Mouse (Mus musculus) CD4-positive helper T cell, adult 2 months (primary cell): ENCODE data around the gene Med4.

ENCODE experiments used
- DNase-seq: peaks from one replicate; pipeline ENCODE4 v3.0.0-alpha.2; 2012; ENCODE audit warnings: low read depth, missing footprints, low spot score

Gene Med4

GRCm38 (mm10) chr14:73509765-73510423 lies at the start of gene Med4:
Med4 (plus strand) TSS chr14:73510025.
- DNase-seq = peak; percentile 93

- no peak for DNase-seq
Observed at GRCm38 (mm10) chr14:73460514-73461134, 49.2 kb upstream of the Med4 start.

GRCm38 (mm10) chr14:73462211-73462610 lies 47.6 kb upstream of the Med4 start:
- no peak for DNase-seq

GRCm38 (mm10) chr14:73467697-73468096 lies 42.1 kb upstream of the Med4 start:
- DNase-seq = no peak

- no peak for DNase-seq
Observed at GRCm38 (mm10) chr14:73469506-73469905, 40.3 kb upstream of the Med4 start.

- DNase-seq = no peak
Observed at GRCm38 (mm10) chr14:73470593-73470992, 39.2 kb upstream of the Med4 start.

GRCm38 (mm10) chr14:73472205-73472604 lies 37.6 kb upstream of the Med4 start:
- DNase-seq = no peak

GRCm38 (mm10) chr14:73473670-73474460 lies 36.0 kb upstream of the Med4 start:
- DNase-seq = no peak

GRCm38 (mm10) chr14:73474636-73475093 lies 35.2 kb upstream of the Med4 start:
- peak; percentile 71 for DNase-seq

- DNase-seq = no peak
Observed at GRCm38 (mm10) chr14:73475506-73475905, 34.3 kb upstream of the Med4 start.

GRCm38 (mm10) chr14:73476361-73476934 lies 33.4 kb upstream of the Med4 start:
- peak; percentile 63 for DNase-seq

- no peak for DNase-seq
Observed at GRCm38 (mm10) chr14:73477077-73477476, 32.7 kb upstream of the Med4 start.

- no peak for DNase-seq
Observed at GRCm38 (mm10) chr14:73478321-73478720, 31.5 kb upstream of the Med4 start.

- no peak for DNase-seq
Observed at GRCm38 (mm10) chr14:73479771-73480170, 30.1 kb upstream of the Med4 start.

GRCm38 (mm10) chr14:73483516-73484229 lies 26.2 kb upstream of the Med4 start:
- no peak for DNase-seq

- DNase-seq = no peak
Observed at GRCm38 (mm10) chr14:73484366-73485110, 25.3 kb upstream of the Med4 start.

GRCm38 (mm10) chr14:73486641-73487040 lies 23.2 kb upstream of the Med4 start:
- DNase-seq = no peak

- DNase-seq = no peak
Observed at GRCm38 (mm10) chr14:73493356-73493755, 16.5 kb upstream of the Med4 start.

GRCm38 (mm10) chr14:73494122-73494521 lies 15.7 kb upstream of the Med4 start:
- no peak for DNase-seq

- DNase-seq = no peak
Observed at GRCm38 (mm10) chr14:73495753-73496152, 14.1 kb upstream of the Med4 start.

GRCm38 (mm10) chr14:73501283-73501682 lies 8.5 kb upstream of the Med4 start:
- DNase-seq = no peak
